In genomic region chr1:181257585-181258555, GRCm38 (mm10) we compare ENCODE assay signal across 8 mouse cellular contexts. TPM values are rescaled to one million over a fixed set of nuclear protein-coding genes. Genes with fewer than 3 reads are reported as not detected.
DNase-seq lines count a peak whose midpoint lies in the region; ATAC-seq lines count a peak whose summit lies in the region.

No protein-coding gene starts in this region.

- H3K9ac ChIP-seq in intestine, embryonic 15.5 days = no peak overlapping the region; the same call in 1 of the 2 replicates
- H3K9ac ChIP-seq in lung, embryonic 16.5 days (ENCODE audit: low read length) = no peak overlapping the region

- no peaks in the 10 kb centered on the region for H3K36me3 ChIP-seq in intestine, embryonic 15.5 days
- no peaks in the 10 kb centered on the region for H3K36me3 ChIP-seq in lung, embryonic 16.5 days (ENCODE audit: control insufficient read depth, insufficient read depth, low read length)

- ATAC-seq in intestine, embryonic 15.5 days = peak; percentile 44; the same call in 1 of the 2 replicates
- ATAC-seq in lung, embryonic 16.5 days (ENCODE audit: low read depth) = no peak
- ATAC-seq in cerebellum, adult (ENCODE audit: insufficient number of reproducible peaks, low FRiP score, low TSS enrichment) = no peak

- peaks cover 37% of the 10 kb centered on the region for H3K4me1 ChIP-seq in intestine, embryonic 15.5 days (replicated peaks)
- peaks cover 22% of the 10 kb centered on the region for H3K4me1 ChIP-seq in lung, embryonic 16.5 days (replicated peaks; ENCODE audit: control insufficient read depth, insufficient read depth, low read length)

- no peaks in the 10 kb centered on the region for H3K9me3 ChIP-seq in intestine, embryonic 15.5 days
- H3K9me3 ChIP-seq in lung, embryonic 16.5 days (ENCODE audit: control insufficient read depth, low read length) = no peaks in the 10 kb centered on the region

- H3K4me2 ChIP-seq in intestine, embryonic 15.5 days (replicated peaks) = peak overlapping the region; percentile 90
- no peak overlapping the region for H3K4me2 ChIP-seq in lung, embryonic 16.5 days (ENCODE audit: low read depth, low read length)

- peak overlapping the region; percentile 35; the same call in 1 of the 2 replicates for H3K4me3 ChIP-seq in intestine, embryonic 15.5 days (replicated peaks)
- no peak overlapping the region for H3K4me3 ChIP-seq in lung, embryonic 16.5 days (ENCODE audit: low read length)

- 56% methylated on average over 20 of the region's 20 CpGs for WGBS in intestine, embryonic 15.5 days
- 65% methylated on average over 20 of the region's 20 CpGs for WGBS in lung, embryonic 16.5 days

- no peaks in the 10 kb centered on the region for H3K27me3 ChIP-seq in intestine, embryonic 15.5 days (replicated peaks)
- H3K27me3 ChIP-seq in lung, embryonic 16.5 days (ENCODE audit: control insufficient read depth, insufficient read depth, low read depth, low read length) = no peaks in the 10 kb centered on the region

- DNase-seq in ovary, adult 18-20 months (ENCODE audit: low spot score) = peak; percentile 72
- DNase-seq in ovary, postnatal 14 days (ENCODE audit: low spot score) = no peak
- peak; percentile 55 for DNase-seq in fat pad, adult 2 months (ENCODE audit: extremely low read depth, low read depth, low spot score)
- no peak for DNase-seq in left cerebral cortex, adult 8-10 months (ENCODE audit: low spot score in 2 of 2)
- no peak for DNase-seq in ovary, postnatal 36 days (ENCODE audit: low spot score)

- H3K27ac ChIP-seq in intestine, embryonic 15.5 days = peak overlapping the region; percentile 88
- H3K27ac ChIP-seq in lung, embryonic 16.5 days (ENCODE audit: low read length) = peak overlapping the region; percentile 90

RNA-seq across cellular contexts. Expression of gene Wdr26, which starts 46.1 kb away (rescaled TPM):
- 30.2 and 33.0 TPM in 2 replicates for polyA plus RNA-seq in intestine, embryonic 15.5 days (2015; fragmentation: Nextera tagmentation; extraction: Ambion mirVana)
- 30.0 and 30.2 TPM in 2 replicates for polyA plus RNA-seq in lung, embryonic 16.5 days (2015; fragmentation: Nextera tagmentation; extraction: Ambion mirVana)
- total RNA-seq in left cerebral cortex, adult 8-10 months (2022) = 100 to 1,000 TPM in 1 of 4 experiments, 10 to 100 TPM in 3; 93.7 to 102 (median 95.1) TPM

Comparison
In these comparisons a context has a peak if more than half of its experiments do, and no peak if none do; other contexts are left out.
1. DNase-seq: peak in ovary, adult 18-20 months (single experiment) and fat pad, adult 2 months (single experiment); none in ovary, postnatal 14 days (single experiment), left cerebral cortex, adult 8-10 months (0 of 2) and ovary, postnatal 36 days (single experiment).